Mouse (Mus musculus): ENCODE results near the gene Ccdc73. TPM values are rescaled to one million over a fixed set of nuclear protein-coding genes. Genes with fewer than 3 reads are reported as not detected.

The Ccdc73 gene
- total and polyA plus RNA-seq, 3 experiments: 2.2 to 5.1 (median 2.2) TPM

DNA sequence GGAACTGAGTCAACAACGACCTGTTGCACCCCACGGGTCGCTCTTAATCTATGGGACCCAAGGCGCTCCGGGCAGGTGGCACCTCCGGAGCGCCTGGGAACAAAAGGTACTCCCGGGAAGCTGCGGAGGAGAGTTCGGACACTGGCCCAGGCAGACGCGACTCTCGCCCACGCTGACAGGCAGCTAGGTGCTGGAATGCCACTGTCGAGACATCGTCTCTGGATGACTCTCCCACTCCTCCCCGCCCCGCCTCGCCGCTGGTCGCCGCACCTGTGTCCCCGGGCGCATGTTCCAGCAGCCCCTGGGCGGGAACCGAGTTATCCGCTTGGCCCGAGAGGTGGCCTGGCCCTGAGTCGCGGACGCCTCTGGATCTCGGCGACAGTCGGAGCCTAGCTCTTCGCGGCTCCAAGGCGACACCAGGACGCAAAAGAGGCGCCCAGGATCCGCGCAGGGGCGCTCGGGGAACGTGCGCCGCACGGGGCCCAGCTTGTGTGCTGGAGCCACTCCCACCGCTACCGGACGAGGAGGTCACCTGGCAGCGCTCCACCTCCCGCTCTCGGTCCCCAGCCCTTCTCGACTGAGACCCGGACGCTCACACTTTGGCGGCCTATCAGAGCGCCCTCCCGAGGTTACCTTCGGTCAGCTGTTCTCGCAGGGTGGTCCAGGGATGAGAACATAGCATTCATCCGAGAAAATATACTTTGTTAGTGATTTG lies 18.2 kb upstream of the Ccdc73 start, which contains the start of gene Prrg4 (continued):
- peak; percentile 96 for TF ChIP-seq BHLHE40 (IDR thresholded peaks at IDR 0.05; ENCODE audit: low read depth, low read length)
- no peak for TF ChIP-seq ZC3H11A (IDR thresholded peaks at IDR 0.05; ENCODE audit: low read depth, low read length)
- TF ChIP-seq IRF4 (IDR thresholded peaks at IDR 0.05; ENCODE audit: low read depth, low read length): no peak
- TF ChIP-seq ELF1 (IDR thresholded peaks at IDR 0.05; ENCODE audit: low read depth, low read length): no peak; the same call in 1 of the 2 replicates
- no peak for TF ChIP-seq ZNF384 (IDR thresholded peaks at IDR 0.05; ENCODE audit: low read depth, low read length)
- no peak for TF ChIP-seq EP300 (IDR thresholded peaks at IDR 0.05; ENCODE audit: low read length)
- TF ChIP-seq MEF2A (IDR thresholded peaks at IDR 0.05; ENCODE audit: borderline replicate concordance, low read depth, low read length): peak; percentile 30; the same call in 1 of the 2 replicates
- TF ChIP-seq NRF1 (IDR thresholded peaks at IDR 0.05; ENCODE audit: low read depth, low read length): peak; percentile 67
- TF ChIP-seq MAX (IDR thresholded peaks at IDR 0.05; ENCODE audit: low read length): peak; percentile 67
- peak; percentile 66; the same call in 1 of the 2 replicates for TF ChIP-seq POLR2A (IDR thresholded peaks at IDR 0.05; ENCODE audit: low read depth, low read length)
- TF ChIP-seq PAX5 (IDR thresholded peaks at IDR 0.05; ENCODE audit: low read length): no peak
- TF ChIP-seq JUND (conservative IDR thresholded peaks at IDR 0.05; ENCODE audit: low read depth, low read length): no peak
- peak; percentile 37 for TF ChIP-seq HCFC1 (IDR thresholded peaks at IDR 0.05; ENCODE audit: low read depth, low read length)
- no peak for TF ChIP-seq MAZ (IDR thresholded peaks at IDR 0.05; ENCODE audit: low read depth, low read length)
- peak; percentile 41 for TF ChIP-seq RAD21 (IDR thresholded peaks at IDR 0.05; ENCODE audit: low read depth, low read length)
- TF ChIP-seq CHD1 (IDR thresholded peaks at IDR 0.05; ENCODE audit: low read depth, low read length): no peak; the same call in 1 of the 2 replicates
- TF ChIP-seq SMC3 (IDR thresholded peaks at IDR 0.05; ENCODE audit: low read depth, low read length): peak; percentile 23; the same call in 1 of the 2 replicates

DNA sequence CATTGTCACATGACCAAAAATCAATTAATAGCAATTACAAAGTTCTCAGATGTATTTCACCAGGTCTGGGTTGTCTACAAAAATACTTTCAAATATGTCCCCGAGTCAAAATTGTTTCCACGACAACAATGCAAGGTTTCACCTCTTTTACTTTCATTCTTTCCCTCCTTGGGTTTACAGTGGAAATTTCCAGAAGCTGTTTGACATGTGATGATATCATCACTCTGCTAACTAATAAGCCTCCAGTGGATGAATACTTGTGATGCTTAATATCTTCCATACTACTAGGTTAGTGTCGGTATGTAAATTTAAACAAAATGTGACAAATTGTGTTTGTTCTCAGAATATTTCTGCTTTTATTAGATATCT lies 17.6 kb upstream of the Ccdc73 start:
- H3K36me3 ChIP-seq (replicated peaks in 1 of 2; ENCODE audit: control insufficient read depth in 1 of 2, insufficient read depth in 1 of 2, low read length in 1 of 2): peaks cover 3 to 17% of the 10 kb centered on the region in 2 experiments
- peak overlapping the region; percentile 22; the same call in 1 of the 2 replicates for H3K9ac ChIP-seq (ENCODE audit: insufficient read depth, low read depth)
- no peaks in the 10 kb centered on the region for H3K9me3 ChIP-seq (replicated peaks; ENCODE audit: low read length)
- peak; percentile 65 for DNase-seq (ENCODE audit: extremely low read depth)
- peaks cover 3% of the 10 kb centered on the region for H3K27me3 ChIP-seq (replicated peaks)
- H3K4me2 ChIP-seq (ENCODE audit: insufficient read depth, low read depth, poor library complexity, severe bottlenecking): peak overlapping the region; percentile 59; the same call in 1 of the 2 replicates
- H3K27ac ChIP-seq (ENCODE audit: insufficient read depth, low read depth): no peak overlapping the region
- H3K79me2 ChIP-seq (replicated peaks; ENCODE audit: control insufficient read depth, extremely low read depth, insufficient read depth, poor library complexity, severe bottlenecking): no peaks in the 10 kb centered on the region
- in situ Hi-C loops (cut with MboI; ENCODE audit: low pct_ligation_motif_present, low pct_unique_long_range_greater_than_20kb, low sequenced_read_pairs): no loop called here
- peaks cover 10 to 14% of the 10 kb centered on the region in 2 experiments for H3K4me1 ChIP-seq (ENCODE audit: control insufficient read depth in 1 of 2, insufficient read depth in 2 of 2)
- peak; percentile 71; the same call in 1 of the 2 replicates for TF ChIP-seq ETS1 (conservative IDR thresholded peaks at IDR 0.05; ENCODE audit: low read depth, low read length)
- no peak for TF ChIP-seq MXI1 (IDR thresholded peaks at IDR 0.05; ENCODE audit: low read depth, low read length)
- TF ChIP-seq SIN3A (IDR thresholded peaks at IDR 0.05; ENCODE audit: low read length): no peak
- 0 out of 2 replicates have a peak, but pooled peaks have one; percentile 2 for TF ChIP-seq IRF4 (IDR thresholded peaks at IDR 0.05; ENCODE audit: low read depth, low read length)
- no peak for TF ChIP-seq CTCF (conservative IDR thresholded peaks at IDR 0.05 in 1 of 2, IDR thresholded peaks at IDR 0.05 in 1 of 2; ENCODE audit: low read depth in 2 of 2, low read length in 2 of 2)
- TF ChIP-seq JUN (IDR thresholded peaks at IDR 0.05; ENCODE audit: insufficient read depth, low read depth, low read length): peak; percentile 8; the same call in 1 of the 2 replicates
- H3K4me3 ChIP-seq (replicated peaks in 1 of 3; ENCODE audit: low read depth in 2 of 3, low read length in 2 of 3, poor library complexity in 1 of 3): peak overlapping the region; percentile 81 to 95 (median 83)
- dilution Hi-C loops (cut with MboI; ENCODE audit: extremely low pct_ligation_motif_present, extremely low pct_unique_long_range_greater_than_20kb, low sequenced_read_pairs): no loop called here

Measured in CH12.LX (cell line).